Mouse (Mus musculus): ENCODE data around the gene Slc35f1.
A peak's percentile ranks its signal among the peaks of the same experiment; 100 is the strongest.

Slc35f1 gene

GRCm38 (mm10) chr10:52940111-52940830 is 249.9 kb downstream of the Slc35f1 start:
- no peak for DNase-seq

- no peak for DNase-seq
These were observed 250.5 kb downstream of the Slc35f1 start for GRCm38 (mm10) chr10:52940831-52941216.

GRCm38 (mm10) chr10:52952581-52952980 is 262.2 kb downstream of the Slc35f1 start:
- no peak for DNase-seq

- no peak for DNase-seq
These were observed 266.4 kb downstream of the Slc35f1 start for GRCm38 (mm10) chr10:52956728-52957127.

- DNase-seq, result no peak
These were observed 288.9 kb downstream of the Slc35f1 start for GRCm38 (mm10) chr10:52979251-52979650.

GRCm38 (mm10) chr10:52982836-52983235 is 292.5 kb downstream of the Slc35f1 start:
- DNase-seq, result no peak

- no peak for DNase-seq
These were observed 301.9 kb downstream of the Slc35f1 start for GRCm38 (mm10) chr10:52992246-52992645.

GRCm38 (mm10) chr10:52996886-52997285 is 306.6 kb downstream of the Slc35f1 start:
- no peak for DNase-seq

GRCm38 (mm10) chr10:53001136-53001535 is 310.8 kb downstream of the Slc35f1 start:
- no peak for DNase-seq

- DNase-seq, result no peak
These were observed 316.2 kb downstream of the Slc35f1 start for GRCm38 (mm10) chr10:53006229-53007190.

GRCm38 (mm10) chr10:53013878-53014277 is 323.5 kb downstream of the Slc35f1 start:
- DNase-seq, result no peak

GRCm38 (mm10) chr10:53028454-53028853 is 338.1 kb downstream of the Slc35f1 start:
- no peak for DNase-seq

- DNase-seq, result no peak
These were observed 344.9 kb downstream of the Slc35f1 start for GRCm38 (mm10) chr10:53035202-53035601.

GRCm38 (mm10) chr10:53045931-53046330 is 355.6 kb downstream of the Slc35f1 start:
- no peak for DNase-seq

- DNase-seq, result no peak
These were observed 362.2 kb downstream of the Slc35f1 start for GRCm38 (mm10) chr10:53052521-53052920.

- DNase-seq, result no peak
These were observed 370.4 kb downstream of the Slc35f1 start for GRCm38 (mm10) chr10:53060745-53061144.

- DNase-seq, result no peak
These were observed 372.4 kb downstream of the Slc35f1 start for GRCm38 (mm10) chr10:53062741-53063140.

GRCm38 (mm10) chr10:53087811-53088210 is 397.5 kb downstream of the Slc35f1 start:
- no peak for DNase-seq

- no peak for DNase-seq
These were observed 401.2 kb downstream of the Slc35f1 start for GRCm38 (mm10) chr10:53091525-53091924.

GRCm38 (mm10) chr10:53096446-53096845 is 406.1 kb downstream of the Slc35f1 start:
- no peak for DNase-seq

- DNase-seq, result no peak
These were observed 410.5 kb downstream of the Slc35f1 start for GRCm38 (mm10) chr10:53100881-53101280.

GRCm38 (mm10) chr10:53101412-53101811 is 411.1 kb downstream of the Slc35f1 start:
- DNase-seq, result no peak

- no peak for DNase-seq
These were observed 412.1 kb downstream of the Slc35f1 start for GRCm38 (mm10) chr10:53102423-53102822.

- DNase-seq, result peak; percentile 77
These were observed 424.7 kb downstream of the Slc35f1 start for GRCm38 (mm10) chr10:53115028-53115427.

All from right cerebral cortex, postnatal 14 days (tissue).